Mouse (Mus musculus): ENCODE measurements around the gene Slc4a8.
A peak's percentile ranks its signal among the peaks of the same experiment; 100 is the strongest.
"Not testable (repeated sequence)": the region's sequence is repeated elsewhere in the genome, so short reads cannot be mapped to it uniquely, and the experiment has no call there.

Slc4a8 gene

DNA sequence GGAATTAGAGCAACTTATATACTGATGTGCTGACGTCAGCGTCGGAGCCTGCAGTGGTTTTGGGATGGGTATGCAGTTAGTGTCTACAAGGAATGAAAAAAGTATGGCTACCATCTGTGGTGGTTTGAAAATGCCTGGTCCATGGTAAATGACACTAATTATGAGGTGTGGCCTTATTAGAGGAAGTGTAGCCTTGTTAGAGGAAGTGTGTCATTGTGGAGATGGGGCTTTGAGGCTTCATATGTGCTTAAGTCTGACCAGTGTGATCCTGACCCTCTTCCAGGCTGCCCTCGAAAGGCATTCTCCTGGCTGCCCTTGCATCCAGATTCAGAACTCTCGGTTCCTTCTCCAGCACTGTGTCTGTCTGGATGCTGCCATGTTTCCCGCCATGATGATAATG is 18.3 kb upstream of the Slc4a8 start:
- DNase-seq (ENCODE audit: low read depth) = no peak

DNA sequence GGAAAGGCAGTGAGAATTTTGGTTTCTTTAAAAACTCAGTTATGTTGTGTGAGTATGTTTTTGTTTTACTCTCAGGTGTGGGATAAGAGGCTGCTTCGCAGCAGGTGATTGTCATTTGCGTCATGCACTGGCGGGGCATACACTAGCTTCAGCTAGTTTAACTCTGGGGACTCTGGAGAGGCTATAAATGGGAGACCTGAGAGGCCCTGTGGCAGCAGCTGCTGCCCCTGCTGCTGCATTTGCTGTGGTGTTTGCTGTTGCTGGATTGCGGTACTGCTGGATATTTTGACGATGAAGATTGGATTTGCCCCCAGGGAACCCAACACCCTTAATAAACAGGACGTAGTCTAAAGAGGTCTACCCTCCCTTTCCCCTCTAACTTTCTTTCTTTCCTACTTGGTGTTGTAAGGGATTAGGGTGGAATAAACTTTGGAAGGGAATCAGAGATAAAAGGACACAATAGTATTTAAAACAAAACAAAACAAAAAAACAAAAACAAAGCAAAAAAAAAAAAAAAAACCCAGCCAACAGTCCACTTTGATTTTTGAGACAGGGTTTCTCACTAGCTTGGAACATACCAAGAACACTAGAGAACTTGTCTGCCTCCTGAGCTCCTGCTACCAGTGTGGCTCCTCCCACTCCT is 14.9 kb upstream of the Slc4a8 start:
- DNase-seq (ENCODE audit: low read depth) = no peak

DNA sequence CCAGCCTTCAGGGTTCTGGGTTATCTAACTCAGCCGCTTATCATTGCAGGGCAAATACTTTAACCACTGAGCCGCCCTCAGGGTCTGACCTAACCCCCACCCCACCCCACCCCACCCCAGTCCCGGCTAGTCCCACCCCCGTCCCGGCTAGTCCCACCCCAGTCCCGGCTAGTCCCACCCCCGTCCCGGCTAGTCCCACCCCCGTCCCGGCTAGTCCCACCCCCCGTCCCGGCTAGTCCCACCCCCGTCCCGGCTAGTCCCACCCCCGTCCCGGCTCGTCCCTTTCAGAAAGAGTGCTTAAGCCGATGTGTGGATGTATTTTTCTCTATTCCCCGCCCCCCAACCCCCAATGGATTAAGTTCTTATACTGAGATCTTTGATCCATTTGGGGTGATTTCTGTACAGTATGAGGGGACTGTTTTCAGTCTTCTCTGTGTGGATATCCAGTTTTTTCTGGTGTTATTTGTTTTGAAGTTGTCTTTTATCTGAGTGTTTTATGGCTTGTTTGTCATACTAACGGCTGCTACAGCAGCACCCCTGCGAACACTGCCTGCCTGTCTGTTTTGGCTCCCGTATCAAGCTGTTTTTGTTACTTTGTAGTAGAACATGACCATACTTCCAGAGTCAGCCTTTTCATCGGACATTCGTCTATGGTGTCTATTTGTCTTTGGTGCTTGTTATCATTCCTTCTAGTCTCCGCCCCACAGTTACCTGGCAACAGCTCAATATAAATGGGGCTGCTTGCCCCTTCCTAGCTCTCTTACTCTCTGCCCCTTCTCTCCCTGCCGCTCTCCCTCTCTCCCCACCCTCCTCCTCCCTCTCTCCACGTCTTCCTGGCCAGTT is 14.2 kb upstream of the Slc4a8 start:
- peak; percentile 83 for DNase-seq (ENCODE audit: low read depth)

- peak; percentile 57 for DNase-seq (ENCODE audit: low read depth)
These were observed 13.0 kb upstream of the Slc4a8 start for GRCm38 (mm10) chr15:100748584-100748983.

DNA sequence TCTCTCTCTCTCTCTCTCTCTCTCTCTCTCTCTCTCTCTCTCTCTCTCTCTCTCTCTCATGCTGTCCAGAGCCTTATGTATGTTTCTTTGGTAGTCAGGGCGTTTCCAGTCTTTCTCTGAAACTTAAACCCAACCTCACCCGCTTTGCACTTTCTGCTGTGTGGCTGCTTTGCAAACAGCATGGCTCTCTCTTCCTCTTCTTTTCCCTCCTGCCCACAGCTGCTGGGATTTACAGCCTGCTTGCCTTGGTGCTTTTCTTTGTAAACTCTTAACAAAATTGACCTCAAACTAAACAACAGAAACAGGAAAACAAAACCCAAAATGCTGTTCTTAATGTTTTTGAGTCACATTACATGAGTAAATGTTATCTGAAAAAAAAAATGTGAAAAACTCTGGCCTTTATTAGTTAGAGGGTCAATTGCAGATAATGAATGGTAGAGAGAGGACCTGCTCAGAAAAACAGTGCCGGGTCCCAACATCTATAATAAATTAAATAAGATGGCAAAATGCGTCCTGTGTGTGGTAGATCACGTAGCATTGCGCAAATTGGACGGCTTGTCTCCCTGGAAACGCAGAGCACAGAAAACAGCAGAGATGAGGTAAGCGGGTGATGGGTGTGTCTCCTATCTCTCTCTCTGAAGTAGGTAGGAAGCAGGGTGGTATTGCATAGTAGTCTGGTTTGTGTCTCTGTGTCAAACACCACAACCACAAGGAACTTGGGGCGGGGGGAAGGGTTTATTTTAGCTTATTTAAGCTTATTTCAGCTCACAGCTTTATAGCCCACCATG is 11.6 kb upstream of the Slc4a8 start:
- peak; percentile 96 for DNase-seq (ENCODE audit: low read depth)

DNA sequence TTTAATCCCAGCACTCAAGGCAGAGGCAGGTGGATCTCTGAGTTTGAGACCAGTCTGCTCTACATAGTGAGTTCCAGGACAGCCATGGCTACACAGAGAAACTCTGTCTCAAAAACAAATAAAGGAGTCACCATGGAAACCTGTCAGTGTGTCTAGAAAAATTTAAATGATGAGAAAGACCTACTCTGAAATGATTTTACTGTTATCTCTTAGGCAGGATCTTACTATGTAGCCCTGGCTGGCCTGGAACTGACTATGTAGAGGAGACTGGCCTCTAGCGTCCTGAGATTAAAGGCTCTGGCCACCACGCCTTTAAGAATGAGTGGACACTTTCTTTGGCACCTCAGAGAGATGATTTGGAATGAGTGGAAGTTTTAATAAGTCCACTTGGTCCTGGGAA is 9.1 kb upstream of the Slc4a8 start:
- peak; percentile 76 for DNase-seq (ENCODE audit: low read depth)

DNA sequence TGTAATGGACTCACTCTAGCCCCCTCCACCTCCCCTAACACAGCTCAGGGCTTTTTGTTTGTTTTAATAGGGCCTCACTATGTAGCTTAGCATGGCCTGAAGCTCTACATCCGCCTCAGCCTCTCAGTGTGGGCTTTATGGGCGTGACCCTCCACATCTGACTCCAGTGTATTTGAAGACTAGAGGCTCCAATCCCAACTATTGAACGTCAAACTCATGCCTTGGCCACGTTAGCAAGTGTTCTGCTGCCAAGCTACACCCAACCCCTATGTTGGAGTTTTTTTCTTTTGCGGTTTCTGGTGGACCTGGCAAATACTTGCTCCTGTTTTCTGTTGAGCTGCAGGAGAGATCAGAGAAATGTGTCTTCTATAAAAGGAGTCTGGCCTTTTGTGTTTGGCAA is 8.5 kb upstream of the Slc4a8 start:
- peak; percentile 70 for DNase-seq (ENCODE audit: low read depth)

DNA sequence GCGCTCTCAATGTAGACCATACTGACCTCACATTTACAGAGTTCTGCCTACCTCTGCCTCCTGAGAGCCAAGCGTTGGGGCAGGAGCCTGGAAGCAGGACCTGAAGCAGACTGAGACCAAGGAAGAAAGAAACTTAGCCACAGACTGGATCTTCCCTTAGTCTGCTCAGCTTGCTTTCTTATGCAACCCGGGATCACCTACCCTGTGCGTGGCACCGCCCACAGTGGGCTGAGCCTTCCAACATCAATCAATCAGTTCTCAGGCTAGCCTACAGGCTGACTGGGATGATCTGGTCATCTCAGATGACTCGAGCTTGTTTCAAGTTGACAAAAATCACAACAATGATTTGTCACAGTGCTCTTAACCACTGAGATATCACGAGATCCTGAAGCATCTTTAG is 7.5 kb upstream of the Slc4a8 start:
- DNase-seq (ENCODE audit: low read depth) = peak; percentile 87

DNA sequence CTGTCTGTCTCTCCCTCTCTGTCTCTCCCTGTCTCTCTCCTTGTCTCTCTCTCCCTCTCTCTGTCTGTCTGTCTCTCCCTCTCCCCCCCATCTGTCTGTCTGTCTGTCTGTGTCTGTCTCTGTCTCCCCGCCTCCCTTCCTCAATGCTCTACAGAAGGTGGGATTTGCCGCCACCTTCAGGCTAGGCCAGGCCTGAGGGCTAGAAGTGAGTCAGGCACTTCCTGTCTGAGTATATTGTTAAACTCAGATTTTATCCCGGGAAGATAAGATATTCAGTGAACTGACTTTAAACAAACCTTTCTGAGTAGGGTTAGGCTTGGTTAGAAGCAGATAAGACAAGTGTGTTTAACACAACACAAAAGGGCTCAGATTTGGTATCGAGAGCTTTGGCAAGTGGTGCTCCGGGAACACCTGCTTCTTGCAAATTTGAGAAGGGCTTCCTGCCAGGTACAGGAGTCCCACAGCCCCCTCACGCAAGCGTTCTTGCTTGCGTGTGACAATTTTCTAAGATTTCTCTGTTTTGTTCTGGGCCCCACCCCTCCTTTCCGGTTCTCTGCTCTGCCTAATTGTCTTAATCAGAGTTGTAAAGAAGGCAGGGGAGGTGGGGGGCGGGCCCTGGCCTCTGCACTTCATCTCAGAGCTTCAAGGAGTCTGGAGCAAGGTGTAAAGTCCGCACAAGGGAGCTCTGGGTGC is 6.6 kb upstream of the Slc4a8 start:
- peak; percentile 93 for DNase-seq (ENCODE audit: low read depth)

GRCm38 (mm10) chr15:100755498-100755859 is 6.1 kb upstream of the Slc4a8 start:
- no peak for DNase-seq (ENCODE audit: low read depth)

- DNase-seq (ENCODE audit: low read depth) = no peak
These were observed 5.5 kb upstream of the Slc4a8 start for GRCm38 (mm10) chr15:100755881-100756624.

DNA sequence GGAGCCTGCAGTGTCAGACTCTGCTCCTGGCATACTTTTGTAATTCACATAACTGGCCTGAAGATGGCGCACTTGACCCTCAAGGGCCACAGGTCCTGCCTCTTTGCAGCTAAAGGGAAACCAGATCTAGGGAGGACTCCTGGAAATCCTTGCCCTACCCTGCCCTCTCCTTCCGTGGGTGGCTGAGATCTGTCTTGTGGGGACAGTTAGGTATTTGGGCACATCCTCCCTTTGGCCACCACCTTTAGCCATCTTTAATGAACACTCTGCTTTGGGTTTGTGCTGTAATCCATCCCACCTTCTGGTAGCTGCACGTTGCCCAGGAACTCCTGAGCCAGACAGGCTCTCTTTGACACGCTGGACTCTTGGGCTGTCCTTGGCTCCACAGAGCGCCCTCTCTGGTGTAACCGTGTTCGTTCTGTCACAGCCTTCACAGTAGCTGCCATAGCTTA is 4.0 kb upstream of the Slc4a8 start:
- DNase-seq (ENCODE audit: low read depth) = peak; percentile 93

GRCm38 (mm10) chr15:100759286-100759685 is 2.3 kb upstream of the Slc4a8 start:
- no peak for DNase-seq (ENCODE audit: low read depth)

GRCm38 (mm10) chr15:100761036-100761418 is 520 bp upstream of the Slc4a8 start:
- DNase-seq (ENCODE audit: low read depth) = no peak

DNA sequence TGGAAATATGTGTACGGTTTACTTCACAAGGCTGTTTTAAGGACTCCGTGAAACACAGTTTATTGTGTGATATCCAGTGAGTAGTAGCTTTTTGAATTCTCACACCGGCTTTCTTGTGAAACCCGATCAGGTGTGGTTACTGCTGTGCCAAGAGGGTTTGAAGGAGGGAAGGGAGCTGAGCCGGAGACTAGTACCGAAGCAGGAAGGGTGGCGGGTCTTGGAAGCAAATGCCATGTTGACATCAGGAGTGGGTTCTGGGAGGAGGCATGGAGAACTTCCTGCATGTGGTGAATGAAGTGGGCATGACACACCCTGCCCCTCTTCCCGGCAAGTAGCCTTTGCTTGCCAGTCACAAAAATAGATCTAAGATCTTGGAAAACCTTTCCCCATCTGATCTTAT is 1.1 kb downstream of the Slc4a8 start:
- DNase-seq (ENCODE audit: low read depth) = no peak

GRCm38 (mm10) chr15:100764163-100764951 is 2.8 kb downstream of the Slc4a8 start:
- DNase-seq (ENCODE audit: low read depth) = no peak

- no peak for DNase-seq (ENCODE audit: low read depth)
These were observed 5.3 kb downstream of the Slc4a8 start for GRCm38 (mm10) chr15:100766826-100767225.

DNA sequence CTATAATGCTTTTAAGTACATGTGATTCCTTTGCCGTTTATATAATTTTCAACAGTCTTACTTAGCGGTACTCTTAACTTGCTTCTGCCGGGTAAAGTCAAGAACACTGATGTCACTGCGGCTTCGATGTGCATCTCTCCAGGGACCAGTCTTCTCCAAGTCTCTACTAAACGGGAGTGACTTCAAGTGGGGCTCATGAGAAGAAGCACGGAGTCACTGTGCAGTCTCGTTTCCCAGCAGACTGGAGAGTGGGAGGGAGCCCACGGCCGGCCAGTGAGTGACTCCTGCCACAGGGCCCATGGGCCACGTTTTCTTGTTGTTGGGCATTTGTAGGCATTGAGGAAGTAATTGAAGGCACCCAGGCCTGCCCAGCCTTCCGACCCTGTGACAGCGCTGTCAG is 6.3 kb downstream of the Slc4a8 start:
- DNase-seq (ENCODE audit: low read depth) = no peak

GRCm38 (mm10) chr15:100769023-100769422 is 7.5 kb downstream of the Slc4a8 start:
- DNase-seq (ENCODE audit: low read depth) = not testable (repeated sequence)

DNA sequence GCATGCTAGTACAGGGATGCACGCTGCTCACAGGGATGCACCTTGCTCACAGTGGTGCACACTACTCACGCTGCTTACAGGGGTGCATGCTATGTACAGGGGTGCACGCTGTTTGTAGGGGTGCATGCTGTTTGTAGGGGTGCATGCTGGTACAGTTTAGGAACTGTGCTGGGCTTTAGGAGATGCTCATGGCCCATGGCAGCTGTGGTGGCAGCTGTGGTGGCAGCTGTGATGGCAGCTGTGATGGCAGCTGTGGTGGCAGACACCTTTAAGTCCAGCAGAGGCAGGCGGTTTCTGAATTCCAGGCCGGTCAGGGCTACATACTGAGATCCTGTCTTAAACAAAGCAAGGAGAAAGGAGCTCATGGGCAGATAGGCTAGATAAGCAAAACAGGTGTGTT is 8.8 kb downstream of the Slc4a8 start:
- DNase-seq (ENCODE audit: low read depth) = no peak

GRCm38 (mm10) chr15:100772685-100773084 is 11.1 kb downstream of the Slc4a8 start:
- peak; percentile 27 for DNase-seq (ENCODE audit: low read depth)
